Mouse (Mus musculus): ENCODE data around the gene Polr2i. TPM values are rescaled to one million over a fixed set of nuclear protein-coding genes. Genes with fewer than 3 reads are reported as not detected.
"Not testable (repeated sequence)": the region's sequence is repeated elsewhere in the genome, so short reads cannot be mapped to it uniquely, and the experiment has no call there.

Gene Polr2i
- polyA plus RNA-seq, 1 experiment from 2014 or later: 173 TPM

- H3K4me1 ChIP-seq (ENCODE audit: control insufficient read depth, insufficient read depth, low read length): peaks cover 17% of the 10 kb centered on the region
- no peak overlapping the region for H3K9ac ChIP-seq (ENCODE audit: low read depth, low read length)
- H3K9me3 ChIP-seq (ENCODE audit: control insufficient read depth, low read length): no peaks in the 10 kb centered on the region
- H3K4me2 ChIP-seq (replicated peaks; ENCODE audit: low read depth, low read length): peak overlapping the region; percentile 73
- H3K36me3 ChIP-seq (ENCODE audit: control insufficient read depth, insufficient read depth, low read length): peaks cover 24% of the 10 kb centered on the region; the same call in 1 of the 2 replicates
- no peak for ATAC-seq (ENCODE audit: low FRiP score, low TSS enrichment)
- H3K27me3 ChIP-seq (ENCODE audit: control insufficient read depth, insufficient read depth, low read length): no peaks in the 10 kb centered on the region
- WGBS: 92% methylated on average over 20 of the region's 20 CpGs
- peak overlapping the region; percentile 82; the same call in 1 of the 2 replicates for H3K4me3 ChIP-seq (ENCODE audit: low read length)
- H3K27ac ChIP-seq (ENCODE audit: low read depth, low read length): no peak overlapping the region
Measured at GRCm38 (mm10) chr7:30233387-30233786, 1.6 kb downstream of the Polr2i start.

GRCm38 (mm10) chr7:30234276-30234858 lies 2.6 kb downstream of the Polr2i start:
- H3K9ac ChIP-seq (ENCODE audit: low read depth, low read length): no peak overlapping the region

DNA sequence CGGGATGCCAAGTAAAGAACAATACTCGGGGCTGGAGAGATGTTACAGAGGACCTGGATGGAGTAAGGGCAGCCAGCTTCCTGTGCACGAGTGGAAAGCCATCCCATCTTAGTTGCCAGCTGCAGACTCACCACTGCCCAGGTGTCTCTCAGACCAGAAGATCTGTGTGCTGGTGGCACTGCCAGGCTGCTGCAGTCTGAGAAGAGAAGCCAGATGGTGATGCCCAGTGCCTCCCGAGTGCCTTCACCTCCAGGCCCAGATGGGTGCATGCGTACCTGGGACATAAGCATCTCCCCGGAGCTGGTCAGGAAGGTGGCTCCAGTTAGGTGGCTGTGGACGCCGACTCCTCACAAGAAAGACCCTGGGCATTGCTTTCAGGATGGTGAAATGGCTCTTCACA lies 3.3 kb downstream of the Polr2i start:
- Histone ChIP-seq H3K4me2 (replicated peaks; ENCODE audit: low read depth, low read length) (no peak overlapping the region), H3K27me3 (ENCODE audit: control insufficient read depth, insufficient read depth, low read length) (no peaks in the 10 kb centered on the region), H3K9me3 (ENCODE audit: control insufficient read depth, low read length) (no peaks in the 10 kb centered on the region), H3K27ac (ENCODE audit: low read depth, low read length) (no peak overlapping the region), H3K4me1 (ENCODE audit: control insufficient read depth, insufficient read depth, low read length) (peaks cover 17% of the 10 kb centered on the region), H3K9ac (ENCODE audit: low read depth, low read length) (no peak overlapping the region), H3K4me3 (ENCODE audit: low read length) (no peak overlapping the region), H3K36me3 (ENCODE audit: control insufficient read depth, insufficient read depth, low read length) (peaks cover 21% of the 10 kb centered on the region; the same call in 1 of the 2 replicates)
- no peak for ATAC-seq (ENCODE audit: low FRiP score, low TSS enrichment)
- 90% methylated on average over 8 of the region's 8 CpGs for WGBS

More at GRCm38 (mm10) chr7:30234276-30234858, 2.6 kb downstream of the Polr2i start:
- Histone ChIP-seq H3K27ac (ENCODE audit: low read depth, low read length) (no peak overlapping the region), H3K9me3 (ENCODE audit: control insufficient read depth, low read length) (no peaks in the 10 kb centered on the region), H3K27me3 (ENCODE audit: control insufficient read depth, insufficient read depth, low read length) (no peaks in the 10 kb centered on the region), H3K4me1 (ENCODE audit: control insufficient read depth, insufficient read depth, low read length) (peaks cover 17% of the 10 kb centered on the region), H3K4me2 (replicated peaks; ENCODE audit: low read depth, low read length) (no peak overlapping the region), H3K4me3 (ENCODE audit: low read length) (no peak overlapping the region), H3K36me3 (ENCODE audit: control insufficient read depth, insufficient read depth, low read length) (peaks cover 24% of the 10 kb centered on the region; the same call in 1 of the 2 replicates)
- WGBS: 83% methylated on average over 15 of the region's 15 CpGs
- ATAC-seq (ENCODE audit: low FRiP score, low TSS enrichment): no peak

DNA sequence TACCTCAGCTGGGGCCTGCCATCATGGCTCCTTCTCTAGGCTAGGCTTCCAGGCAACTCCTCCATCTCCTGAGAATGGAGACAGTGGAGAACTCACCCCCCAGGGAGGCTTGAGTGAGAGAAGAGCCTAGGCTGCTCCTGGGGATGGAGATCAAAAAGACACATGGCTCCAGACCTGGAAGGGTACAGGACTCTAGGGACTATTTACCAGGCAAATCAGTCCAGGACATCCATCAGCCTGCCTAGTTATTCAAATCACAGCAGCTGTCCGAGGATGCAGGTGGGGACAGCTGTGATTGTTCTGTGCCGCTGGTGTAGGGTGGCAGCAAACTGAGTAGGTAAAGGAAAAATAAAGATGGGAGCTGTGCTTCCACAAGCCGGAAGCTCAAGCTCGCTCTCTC lies 3.9 kb downstream of the Polr2i start, which contains the start of gene Ovol3:
Ovol3 (minus strand) TSS at position 101 of the 400 bp plus-strand sequence.
- peaks cover 15% of the 10 kb centered on the region for H3K4me1 ChIP-seq (ENCODE audit: control insufficient read depth, insufficient read depth, low read length)
- WGBS: 80% methylated on average over 4 of the region's 4 CpGs
- H3K4me3 ChIP-seq (ENCODE audit: low read length): no peak within 1 kb of the TSS
- H3K9me3 ChIP-seq (ENCODE audit: control insufficient read depth, low read length): no peaks in the 10 kb centered on the region
- H3K36me3 ChIP-seq (ENCODE audit: control insufficient read depth, insufficient read depth, low read length): peaks cover 21% of the 10 kb centered on the region; the same call in 1 of the 2 replicates
- ATAC-seq (ENCODE audit: low FRiP score, low TSS enrichment): no peak
- H3K27ac ChIP-seq (ENCODE audit: low read depth, low read length): no peak within 1 kb of the TSS
- H3K4me2 ChIP-seq (replicated peaks; ENCODE audit: low read depth, low read length): no peak within 1 kb of the TSS
- no peak within 1 kb of the TSS for H3K9ac ChIP-seq (ENCODE audit: low read depth, low read length)
- H3K27me3 ChIP-seq (ENCODE audit: control insufficient read depth, insufficient read depth, low read length): no peaks in the 10 kb centered on the region

- H3K4me3 ChIP-seq (ENCODE audit: low read length); H3K9ac ChIP-seq (ENCODE audit: low read depth, low read length); H3K9me3 ChIP-seq (ENCODE audit: control insufficient read depth, low read length); H3K4me2 ChIP-seq (replicated peaks; ENCODE audit: low read depth, low read length); H3K4me1 ChIP-seq (ENCODE audit: control insufficient read depth, insufficient read depth, low read length); H3K27me3 ChIP-seq (ENCODE audit: control insufficient read depth, insufficient read depth, low read length); ATAC-seq (ENCODE audit: low FRiP score, low TSS enrichment); H3K27ac ChIP-seq (ENCODE audit: low read depth, low read length): not testable (repeated sequence)
- 90% methylated on average over 3 of the region's 3 CpGs for WGBS
- H3K36me3 ChIP-seq (ENCODE audit: control insufficient read depth, insufficient read depth, low read length): peaks cover 27% of the 10 kb centered on the region; the same call in 1 of the 2 replicates
Measured at GRCm38 (mm10) chr7:30237374-30237773, 5.6 kb downstream of the Polr2i start.

DNA sequence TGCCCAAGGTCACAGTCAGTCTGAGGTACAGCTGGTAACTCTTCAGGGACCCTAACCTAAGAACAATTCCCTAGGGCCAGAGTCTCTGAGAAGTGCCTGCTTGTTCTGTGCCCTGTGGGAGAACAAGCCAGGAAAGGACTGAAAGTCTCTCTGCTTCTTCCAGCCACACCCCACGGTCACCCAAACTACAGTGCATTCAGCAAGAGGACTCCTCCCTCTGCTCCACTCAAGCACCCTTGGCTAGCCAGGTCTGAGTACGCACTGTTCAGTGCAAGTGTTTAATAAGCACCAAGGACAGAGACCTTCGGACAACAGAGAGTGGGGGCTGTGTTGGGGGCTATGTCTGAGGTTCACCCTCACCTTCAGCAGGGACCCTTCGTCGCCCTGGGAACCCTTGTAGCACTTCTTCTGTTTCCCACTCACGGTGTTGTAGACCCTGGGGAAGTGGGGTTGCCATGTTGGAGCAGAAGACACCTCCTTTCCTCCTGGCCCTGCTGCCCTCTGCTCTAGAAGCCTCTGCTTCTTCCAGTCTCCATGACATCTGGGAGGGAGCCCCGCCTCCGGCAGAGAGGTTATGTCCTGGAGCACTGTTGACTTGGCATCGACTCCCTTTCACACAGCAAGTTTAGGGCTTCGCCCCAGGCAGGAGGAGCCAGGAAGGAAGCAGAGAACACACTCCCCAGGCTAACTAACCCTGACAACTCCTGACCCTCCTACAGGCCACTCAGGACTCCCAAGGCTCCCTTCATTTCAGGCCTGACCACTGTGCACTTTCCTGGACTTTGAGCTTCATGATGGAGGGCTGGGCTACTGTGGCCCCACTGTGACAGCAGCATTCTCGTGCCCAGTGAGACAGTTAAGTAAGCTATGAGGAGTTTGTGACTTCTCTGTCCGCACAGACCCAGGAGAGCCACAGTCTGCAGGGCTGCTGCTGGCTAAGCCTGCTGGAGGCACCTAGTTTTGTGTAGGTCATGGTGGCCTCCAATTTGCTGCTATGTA lies 20.5 kb downstream of the Polr2i start:
- Histone ChIP-seq H3K9ac (ENCODE audit: low read depth, low read length) (no peak overlapping the region), H3K9me3 (ENCODE audit: control insufficient read depth, low read length) (no peaks in the 10 kb centered on the region), H3K4me3 (ENCODE audit: low read length) (no peak overlapping the region), H3K27me3 (ENCODE audit: control insufficient read depth, insufficient read depth, low read length) (no peaks in the 10 kb centered on the region), H3K4me1 (ENCODE audit: control insufficient read depth, insufficient read depth, low read length) (no peaks in the 10 kb centered on the region), H3K4me2 (replicated peaks; ENCODE audit: low read depth, low read length) (no peak overlapping the region), H3K36me3 (ENCODE audit: control insufficient read depth, insufficient read depth, low read length) (0 out of 2 replicates have a peak, but pooled peaks cover 7% of the 10 kb centered on the region), H3K27ac (ENCODE audit: low read depth, low read length) (no peak overlapping the region)
- 76% methylated on average over 12 of the region's 12 CpGs for WGBS
- ATAC-seq (ENCODE audit: low FRiP score, low TSS enrichment): no peak

- no peaks in the 10 kb centered on the region for H3K27me3 ChIP-seq (ENCODE audit: control insufficient read depth, insufficient read depth, low read length)
- 73% methylated on average over 2 of the region's 2 CpGs for WGBS
- H3K4me2 ChIP-seq (replicated peaks; ENCODE audit: low read depth, low read length): no peak overlapping the region
- H3K36me3 ChIP-seq (ENCODE audit: control insufficient read depth, insufficient read depth, low read length): peaks cover 13% of the 10 kb centered on the region; the same call in 1 of the 2 replicates
- H3K9me3 ChIP-seq (ENCODE audit: control insufficient read depth, low read length): no peaks in the 10 kb centered on the region
- H3K4me1 ChIP-seq (ENCODE audit: control insufficient read depth, insufficient read depth, low read length): no peaks in the 10 kb centered on the region
- H3K4me3 ChIP-seq (ENCODE audit: low read length): no peak overlapping the region
- no peak for ATAC-seq (ENCODE audit: low FRiP score, low TSS enrichment)
- no peak overlapping the region for H3K9ac ChIP-seq (ENCODE audit: low read depth, low read length)
- no peak overlapping the region for H3K27ac ChIP-seq (ENCODE audit: low read depth, low read length)
Measured at GRCm38 (mm10) chr7:30265041-30265440, 33.3 kb downstream of the Polr2i start.

DNA sequence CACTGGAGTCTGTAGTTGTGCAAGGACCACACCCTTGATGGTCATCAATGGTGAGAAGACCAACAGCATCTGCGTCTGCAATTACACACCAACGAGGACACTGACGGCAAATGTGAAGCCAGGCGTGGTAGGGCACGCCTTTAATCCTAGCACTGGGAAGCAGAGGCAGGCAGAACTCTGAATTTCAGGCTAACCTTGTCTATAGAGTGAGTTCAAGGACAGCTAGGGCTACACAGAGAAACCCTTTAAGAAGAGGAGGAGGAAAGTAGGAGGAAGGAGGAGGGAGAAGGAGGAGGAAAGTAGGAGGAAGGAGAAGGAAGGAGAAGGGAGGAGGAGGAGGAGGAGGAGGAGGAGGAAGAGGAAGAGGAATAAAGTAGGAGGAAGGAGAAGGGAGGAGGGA lies 33.8 kb downstream of the Polr2i start:
- Histone ChIP-seq H3K4me1 (ENCODE audit: control insufficient read depth, insufficient read depth, low read length) (no peaks in the 10 kb centered on the region), H3K9me3 (ENCODE audit: control insufficient read depth, low read length) (no peaks in the 10 kb centered on the region), H3K27me3 (ENCODE audit: control insufficient read depth, insufficient read depth, low read length) (no peaks in the 10 kb centered on the region), H3K9ac (ENCODE audit: low read depth, low read length) (no peak overlapping the region), H3K4me2 (replicated peaks; ENCODE audit: low read depth, low read length) (no peak overlapping the region), H3K4me3 (ENCODE audit: low read length) (no peak overlapping the region), H3K36me3 (ENCODE audit: control insufficient read depth, insufficient read depth, low read length) (peaks cover 15% of the 10 kb centered on the region; the same call in 1 of the 2 replicates), H3K27ac (ENCODE audit: low read depth, low read length) (no peak overlapping the region)
- over 99% methylated on average over 5 of the region's 5 CpGs for WGBS
- ATAC-seq (ENCODE audit: low FRiP score, low TSS enrichment): no peak
